Mouse (Mus musculus) right cerebral cortex, adult 2 months (tissue): ENCODE measurements around the gene Exoc2.

Experiments used
- DNase-seq, 2 experiments: peaks; one replicate each; pipeline ENCODE4 v3.0.0; 2021 to 2022; ENCODE audit warnings: low spot score in 2 of 2

Gene Exoc2

GRCm38 (mm10) chr13:30824903-30825302 is 149.0 kb downstream of the Exoc2 start:
- DNase-seq: no peak

DNA sequence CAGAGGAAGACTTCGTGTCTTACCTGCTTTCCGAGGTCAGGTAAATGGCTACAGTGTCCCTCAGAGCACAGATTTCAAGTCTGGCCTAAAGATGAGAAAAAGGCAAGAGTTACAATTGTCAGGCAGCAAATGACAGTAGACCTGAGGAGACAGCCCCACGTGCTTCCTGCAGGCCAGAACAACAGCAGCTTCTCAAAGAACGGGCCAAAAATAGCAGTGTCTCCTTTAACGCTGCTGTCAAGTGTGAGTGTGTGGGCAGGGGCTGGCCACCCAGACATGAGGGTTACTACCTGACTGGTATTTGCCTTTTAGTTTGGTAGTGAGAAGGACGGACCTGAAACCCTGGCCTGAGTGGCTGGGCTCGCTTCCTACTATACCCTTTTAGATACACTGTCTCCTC is 153.3 kb downstream of the Exoc2 start:
- no peak for DNase-seq

GRCm38 (mm10) chr13:30819891-30820290 is 154.0 kb downstream of the Exoc2 start:
- no peak for DNase-seq

GRCm38 (mm10) chr13:30817436-30817835 is 156.5 kb downstream of the Exoc2 start:
- no peak for DNase-seq

DNA sequence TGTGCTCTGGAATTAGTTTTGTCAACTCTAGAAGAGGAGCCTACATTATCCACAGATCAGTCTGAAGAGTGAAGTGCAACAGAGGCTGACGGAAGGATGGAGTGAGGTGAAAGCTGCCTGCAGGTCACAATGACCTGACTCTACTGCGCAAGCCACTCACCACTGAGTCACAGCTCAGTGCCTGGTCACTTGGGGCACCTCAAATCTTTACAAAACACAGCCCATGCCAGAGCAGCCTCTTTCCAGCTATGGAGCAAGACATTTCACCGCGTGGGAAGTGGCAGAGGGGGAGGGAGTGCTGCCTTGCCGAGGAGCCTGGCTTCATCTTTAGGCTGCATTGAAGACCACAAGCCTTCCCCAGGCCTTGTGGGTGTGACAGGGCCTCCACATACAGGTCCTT is 159.6 kb downstream of the Exoc2 start:
- DNase-seq: no peak

- DNase-seq: no peak
These were observed 160.4 kb downstream of the Exoc2 start for GRCm38 (mm10) chr13:30813464-30813863.

GRCm38 (mm10) chr13:30809240-30809639 is 164.7 kb downstream of the Exoc2 start:
- DNase-seq: no peak

DNA sequence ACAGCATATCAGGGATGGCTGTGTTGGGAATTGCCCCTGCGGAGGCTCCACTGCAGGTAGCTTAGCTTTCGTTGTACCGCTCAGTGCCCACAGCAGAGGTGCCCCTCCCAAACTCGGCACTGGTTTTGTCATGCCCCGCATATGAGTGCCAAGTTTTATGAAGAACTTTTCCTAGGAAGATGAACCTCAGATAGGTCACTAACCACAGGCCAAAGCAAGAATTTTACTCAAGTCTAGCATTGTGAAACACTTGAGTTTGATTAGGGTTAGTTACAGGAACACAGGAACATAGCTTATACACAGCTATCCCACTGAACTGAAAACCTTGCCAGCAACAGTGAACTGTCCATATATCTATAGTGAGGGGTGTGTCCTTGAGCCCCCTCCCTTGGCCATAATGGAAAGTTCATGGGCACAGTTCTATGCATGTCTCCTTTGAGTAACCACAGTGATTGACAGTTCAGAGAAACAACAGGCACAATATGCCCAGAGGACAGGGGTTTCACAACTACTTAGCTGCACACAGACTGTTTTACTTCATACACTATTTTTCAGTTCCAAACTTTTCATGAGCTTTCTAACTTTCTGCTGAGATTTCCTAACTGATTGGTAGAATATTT is 171.4 kb downstream of the Exoc2 start:
- no peak for DNase-seq

DNA sequence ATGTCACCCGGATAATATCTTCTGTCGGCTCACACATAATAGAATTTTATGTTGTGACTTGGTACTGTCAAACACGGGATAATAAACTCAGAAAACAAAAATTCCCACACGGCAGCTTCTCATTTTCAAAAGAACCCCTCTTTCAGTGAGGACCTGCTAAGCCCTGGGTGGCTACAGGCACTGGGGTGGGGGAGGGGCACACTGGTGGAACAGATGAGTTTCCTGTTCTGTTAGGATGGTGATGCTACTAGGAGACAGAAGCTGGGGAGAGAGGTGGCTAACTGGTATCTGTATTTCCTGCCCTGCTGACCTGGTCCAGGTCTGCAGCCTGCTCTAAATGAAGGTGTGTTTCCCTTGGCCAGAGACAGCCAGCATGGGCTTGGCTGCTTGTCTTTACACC is 172.0 kb downstream of the Exoc2 start:
- DNase-seq: no peak

- DNase-seq: no peak
These were observed 177.9 kb downstream of the Exoc2 start for GRCm38 (mm10) chr13:30795960-30796359.

- DNase-seq: no peak
These were observed 180.3 kb downstream of the Exoc2 start for GRCm38 (mm10) chr13:30793616-30794015.

- DNase-seq: no peak
These were observed 180.7 kb downstream of the Exoc2 start for GRCm38 (mm10) chr13:30793196-30793595.

DNA sequence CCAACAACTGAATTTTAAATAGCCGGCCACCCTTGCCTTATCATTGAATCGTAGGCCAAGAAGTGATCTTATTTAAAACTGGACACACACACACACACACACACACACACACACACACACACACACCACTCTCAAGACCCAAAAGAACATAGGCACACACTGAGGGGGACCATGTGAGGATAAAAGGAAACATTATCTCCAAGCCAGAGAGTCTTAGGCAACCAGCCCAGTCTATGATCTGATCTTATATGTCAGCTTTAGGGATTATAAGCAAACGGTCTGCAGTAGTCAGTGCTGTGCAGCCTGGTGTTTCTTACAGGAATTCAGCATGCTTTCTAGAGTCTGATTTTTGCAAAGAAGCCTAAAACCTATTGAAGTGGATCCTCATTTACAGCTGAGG is 181.2 kb downstream of the Exoc2 start:
- DNase-seq: no peak

- DNase-seq: no peak
These were observed 181.6 kb downstream of the Exoc2 start for GRCm38 (mm10) chr13:30792308-30792707.

- no peak for DNase-seq
These were observed 183.9 kb downstream of the Exoc2 start for GRCm38 (mm10) chr13:30790016-30790415.

DNA sequence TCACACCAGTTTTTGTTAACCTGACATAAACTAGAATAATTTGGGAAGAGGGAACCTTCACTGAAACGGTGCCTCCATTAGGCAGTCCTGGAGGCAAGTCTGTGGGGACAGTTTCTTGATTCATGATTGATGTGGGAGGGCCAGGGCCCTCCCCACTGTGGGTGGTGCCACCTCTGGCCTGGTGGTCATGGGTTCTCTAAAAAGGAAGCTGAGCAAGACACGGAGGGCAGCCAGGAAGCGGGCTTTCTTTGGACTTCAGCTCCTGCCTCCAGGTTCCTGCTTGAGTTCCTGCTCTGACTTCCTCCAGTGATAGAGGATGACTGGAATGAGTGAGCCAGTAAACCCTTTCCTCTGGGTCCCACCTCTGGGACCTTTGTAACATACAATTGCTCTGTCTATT is 185.5 kb downstream of the Exoc2 start:
- no peak for DNase-seq

- DNase-seq: no peak
These were observed 185.9 kb downstream of the Exoc2 start for GRCm38 (mm10) chr13:30787960-30788359.

DNA sequence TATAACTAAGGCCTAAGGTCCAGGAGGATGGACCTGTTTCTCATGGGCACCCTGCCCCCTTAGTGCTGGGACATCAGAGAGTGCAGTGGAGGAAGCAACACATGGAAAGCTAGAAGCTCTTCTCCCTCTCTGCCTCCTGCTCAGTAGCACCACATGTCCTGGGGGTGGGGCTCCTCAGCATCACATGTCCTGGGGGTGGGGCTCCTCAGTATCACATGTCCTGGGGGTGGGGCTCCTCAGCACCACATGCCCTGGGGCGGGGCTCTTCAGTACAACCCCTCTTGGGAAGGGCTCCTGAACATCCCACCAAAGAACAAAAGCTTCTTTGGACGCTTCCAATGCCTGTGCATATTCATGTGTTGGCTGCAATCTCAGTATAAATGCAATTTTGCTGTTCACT is 186.3 kb downstream of the Exoc2 start:
- DNase-seq: no peak

DNA sequence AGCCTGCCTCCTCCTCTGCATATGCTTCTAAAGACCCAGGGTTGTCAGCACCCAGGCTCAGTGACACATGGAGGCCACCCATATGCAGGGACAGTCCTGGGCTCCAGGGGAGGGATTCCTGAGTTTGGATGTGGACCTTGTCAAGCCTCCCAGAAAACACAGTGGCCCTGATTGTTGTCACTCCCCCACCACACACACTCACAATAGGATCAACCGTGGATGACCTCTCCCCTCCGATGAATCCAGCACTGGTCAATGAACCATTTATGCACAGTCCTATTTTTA is 186.9 kb downstream of the Exoc2 start:
- DNase-seq: no peak

DNA sequence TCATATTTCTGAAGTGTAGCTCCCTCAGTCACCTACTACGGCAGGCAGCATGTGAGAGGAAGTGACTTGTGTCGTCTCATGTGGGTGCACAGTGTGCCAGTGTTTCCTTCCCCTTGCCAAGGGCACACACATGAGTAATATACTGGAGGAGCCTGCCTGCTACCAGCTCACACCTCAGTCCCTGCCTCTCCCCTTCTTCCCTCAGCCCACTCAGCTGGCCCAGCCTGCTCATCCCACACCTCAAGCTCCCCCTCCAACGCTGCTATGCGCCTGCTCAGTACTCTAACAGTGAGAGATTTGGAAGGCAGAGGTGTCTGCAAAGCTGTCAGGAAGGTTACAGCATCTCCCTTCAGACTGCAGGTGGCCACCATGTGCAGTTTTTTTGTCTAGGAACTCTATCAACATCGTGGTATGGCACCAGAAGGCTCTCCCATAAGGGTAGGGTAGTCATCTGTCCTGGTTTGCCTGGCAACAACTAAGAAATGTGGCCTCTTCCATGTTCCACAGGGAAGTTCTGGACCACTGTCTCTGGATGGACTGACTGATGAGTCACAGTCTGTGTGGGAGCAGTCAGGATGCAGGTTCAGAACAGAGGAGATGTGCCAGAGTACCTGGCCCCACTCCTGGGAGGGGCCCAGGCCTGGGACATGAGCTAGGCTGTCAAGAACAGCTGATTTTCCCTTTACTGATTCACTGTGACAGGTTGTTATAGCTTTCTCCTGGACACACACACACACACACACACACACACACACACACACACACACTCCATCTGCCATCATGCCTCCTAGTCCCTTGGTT is 187.5 kb downstream of the Exoc2 start:
- DNase-seq: peak; percentile 79 to 84

GRCm38 (mm10) chr13:30785423-30786040 is 188.4 kb downstream of the Exoc2 start:
- no peak for DNase-seq

DNA sequence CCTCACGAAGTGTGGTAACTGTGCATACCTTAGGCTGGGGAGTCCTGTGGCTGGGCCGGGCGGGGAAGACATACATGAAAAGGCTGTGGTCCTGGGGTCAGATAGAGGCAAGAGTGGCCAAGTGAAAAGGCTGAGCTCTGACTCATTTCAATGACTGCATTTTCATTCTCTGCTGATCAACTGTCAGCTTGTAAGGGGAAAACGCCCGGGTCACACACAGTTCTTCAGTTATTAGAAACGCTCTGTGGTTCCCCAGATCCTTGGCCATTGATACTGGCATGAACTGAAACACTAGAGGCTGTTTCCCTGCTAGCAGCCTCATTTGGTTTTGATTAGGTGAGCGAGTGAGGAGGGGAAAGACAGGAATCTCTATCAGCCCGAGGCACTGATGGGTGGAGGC is 191.5 kb downstream of the Exoc2 start:
- no peak for DNase-seq

DNA sequence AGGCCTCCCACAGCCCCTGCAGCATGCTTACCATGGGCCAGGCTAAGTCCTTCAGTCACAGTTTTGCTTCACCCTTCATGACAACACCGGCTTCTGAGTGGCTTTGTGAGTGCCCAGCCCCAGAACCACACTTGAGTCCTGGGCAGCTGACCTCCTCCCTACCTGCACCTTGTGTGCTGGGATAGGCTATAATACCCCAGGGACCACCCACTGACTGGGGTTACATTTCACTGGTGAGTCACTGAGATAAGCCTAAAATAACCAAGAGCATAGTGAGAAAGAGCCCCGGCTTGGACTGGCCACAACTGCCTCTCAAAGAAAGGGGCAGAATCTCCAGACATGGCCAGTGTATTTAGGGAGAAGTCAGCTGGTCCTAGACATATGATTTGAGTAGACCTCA is 192.0 kb downstream of the Exoc2 start:
- DNase-seq: no peak
